Mouse (Mus musculus): ENCODE results near the gene Tnks2. TPM values are rescaled to one million over a fixed set of nuclear protein-coding genes. Genes with fewer than 3 reads are reported as not detected.
"Not testable (repeated sequence)": the region's sequence is repeated elsewhere in the genome, so short reads cannot be mapped to it uniquely, and the experiment has no call there.

The Tnks2 gene
- polyA plus RNA-seq, 1 experiment, result 20.4 TPM

- Histone ChIP-seq H3K4me3 (replicated peaks; ENCODE audit: control insufficient read depth, low read depth, low read length) (peak overlapping the region; percentile 8), H3K4me1 (ENCODE audit: control insufficient read depth, insufficient read depth, low read length) (no peaks in the 10 kb centered on the region; the same call in 1 of the 2 replicates), H3K27ac (ENCODE audit: control insufficient read depth, insufficient read depth, low read depth, low read length, poor library complexity) (no peak overlapping the region)
- 47% methylated on average over 22 of the region's 22 CpGs for WGBS
- TF ChIP-seq POLR2A (IDR thresholded peaks at IDR 0.05; ENCODE audit: borderline replicate concordance, control insufficient read depth, low read depth, low read length) (no peak), CTCF (IDR thresholded peaks at IDR 0.05; ENCODE audit: control insufficient read depth, insufficient read depth, low read length) (no peak)
Observed at GRCm38 (mm10) chr19:36818141-36818885, 15.7 kb upstream of the Tnks2 start.

DNA sequence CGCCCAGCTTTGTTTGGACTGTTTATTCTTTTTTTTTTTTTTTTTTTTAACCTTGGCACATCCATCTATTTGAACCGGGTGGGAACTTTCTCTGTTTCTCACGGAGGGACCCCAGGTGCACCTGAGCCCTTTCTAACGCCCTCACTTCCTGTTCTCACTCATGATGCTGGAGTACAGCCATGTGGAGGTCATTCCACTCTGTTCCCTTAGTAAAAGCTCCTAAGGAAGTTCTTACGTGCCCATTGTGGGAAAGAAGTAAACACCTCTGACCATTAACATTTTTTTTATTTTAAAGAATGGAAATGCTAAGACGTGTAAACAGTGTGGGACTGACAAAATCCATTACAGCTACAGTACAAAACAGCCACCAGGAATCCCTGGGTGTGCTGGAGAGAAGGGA lies 14.8 kb upstream of the Tnks2 start:
- H3K4me1 ChIP-seq (ENCODE audit: control insufficient read depth, insufficient read depth, low read length), result no peaks in the 10 kb centered on the region; the same call in 1 of the 2 replicates
- H3K27ac ChIP-seq (ENCODE audit: control insufficient read depth, insufficient read depth, low read depth, low read length, poor library complexity), result no peak overlapping the region
- H3K4me3 ChIP-seq (replicated peaks; ENCODE audit: control insufficient read depth, low read depth, low read length), result no peak overlapping the region
- WGBS, result 56% methylated on average over 6 of the region's 6 CpGs
- TF ChIP-seq CTCF (IDR thresholded peaks at IDR 0.05; ENCODE audit: control insufficient read depth, insufficient read depth, low read length) (no peak), POLR2A (IDR thresholded peaks at IDR 0.05; ENCODE audit: borderline replicate concordance, control insufficient read depth, low read depth, low read length) (no peak)

GRCm38 (mm10) chr19:36820469-36820868 lies 13.6 kb upstream of the Tnks2 start:
- H3K4me3 ChIP-seq (replicated peaks; ENCODE audit: control insufficient read depth, low read depth, low read length), result no peak overlapping the region
- no peaks in the 10 kb centered on the region; the same call in 1 of the 2 replicates for H3K4me1 ChIP-seq (ENCODE audit: control insufficient read depth, insufficient read depth, low read length)
- H3K27ac ChIP-seq (ENCODE audit: control insufficient read depth, insufficient read depth, low read depth, low read length, poor library complexity), result no peak overlapping the region
- no peak for TF ChIP-seq POLR2A (IDR thresholded peaks at IDR 0.05; ENCODE audit: borderline replicate concordance, control insufficient read depth, low read depth, low read length)
- no peak for TF ChIP-seq CTCF (IDR thresholded peaks at IDR 0.05; ENCODE audit: control insufficient read depth, insufficient read depth, low read length)
- 89% methylated on average over 4 of the region's 4 CpGs for WGBS

DNA sequence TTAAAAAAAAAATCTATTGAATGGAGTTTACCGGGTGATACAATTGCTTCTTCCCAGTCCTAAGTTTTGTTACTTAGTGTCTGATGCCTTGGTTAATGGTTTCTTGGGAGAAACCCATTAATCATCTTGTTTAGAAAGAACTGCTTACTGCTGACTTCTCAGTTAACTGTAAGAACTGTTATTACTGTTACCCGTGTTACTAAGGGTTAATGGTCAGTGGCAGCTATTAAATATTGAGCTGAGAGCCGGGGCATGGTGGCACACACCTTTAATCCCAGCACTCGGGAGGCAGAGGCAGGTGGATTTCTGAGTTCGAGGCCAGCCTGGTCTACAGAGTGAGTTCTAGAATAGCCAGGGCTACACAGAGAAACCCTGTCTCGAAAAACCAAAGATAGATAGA lies 12.7 kb upstream of the Tnks2 start:
- H3K4me3 ChIP-seq (replicated peaks; ENCODE audit: control insufficient read depth, low read depth, low read length); H3K4me1 ChIP-seq (ENCODE audit: control insufficient read depth, insufficient read depth, low read length); H3K27ac ChIP-seq (ENCODE audit: control insufficient read depth, insufficient read depth, low read depth, low read length, poor library complexity): not testable (repeated sequence)
- WGBS, result 73% methylated on average over 6 of the region's 6 CpGs

DNA sequence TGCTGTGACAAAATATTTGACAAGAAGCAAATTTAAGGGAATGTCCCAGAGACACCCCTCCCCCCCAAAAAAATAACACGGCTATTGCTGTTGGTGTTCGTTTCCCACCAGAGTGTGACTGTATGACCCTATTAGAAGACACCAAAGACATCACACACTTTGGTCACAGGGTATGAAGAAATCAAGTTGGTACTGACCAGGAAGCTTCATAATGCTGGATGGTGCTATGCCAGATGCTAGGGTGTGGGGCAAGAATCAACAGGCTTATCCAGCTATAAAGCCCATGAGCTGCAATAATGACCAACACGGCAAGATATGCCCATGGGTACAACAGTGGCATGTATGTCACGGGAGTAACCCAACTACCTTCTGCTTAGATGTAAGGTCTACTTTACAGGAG lies 11.3 kb upstream of the Tnks2 start:
- Histone ChIP-seq H3K4me3 (replicated peaks; ENCODE audit: control insufficient read depth, low read depth, low read length) (no peak overlapping the region), H3K27ac (ENCODE audit: control insufficient read depth, insufficient read depth, low read depth, low read length, poor library complexity) (no peak overlapping the region), H3K4me1 (ENCODE audit: control insufficient read depth, insufficient read depth, low read length) (no peaks in the 10 kb centered on the region)
- TF ChIP-seq CTCF (IDR thresholded peaks at IDR 0.05; ENCODE audit: control insufficient read depth, insufficient read depth, low read length), result no peak
- TF ChIP-seq POLR2A (IDR thresholded peaks at IDR 0.05; ENCODE audit: borderline replicate concordance, control insufficient read depth, low read depth, low read length), result no peak
- 90% methylated on average over 4 of the region's 4 CpGs for WGBS

- TF ChIP-seq CTCF (IDR thresholded peaks at IDR 0.05; ENCODE audit: control insufficient read depth, insufficient read depth, low read length) (no peak), POLR2A (IDR thresholded peaks at IDR 0.05; ENCODE audit: borderline replicate concordance, control insufficient read depth, low read depth, low read length) (no peak)
- no peak overlapping the region for H3K27ac ChIP-seq (ENCODE audit: control insufficient read depth, insufficient read depth, low read depth, low read length, poor library complexity)
- WGBS, result 88% methylated on average over 5 of the region's 5 CpGs
- H3K4me1 ChIP-seq (ENCODE audit: control insufficient read depth, insufficient read depth, low read length), result no peaks in the 10 kb centered on the region
- no peak overlapping the region for H3K4me3 ChIP-seq (replicated peaks; ENCODE audit: control insufficient read depth, low read depth, low read length)
Observed at GRCm38 (mm10) chr19:36827650-36828049, 6.4 kb upstream of the Tnks2 start.

- Histone ChIP-seq H3K4me3 (replicated peaks; ENCODE audit: control insufficient read depth, low read depth, low read length) (no peak overlapping the region), H3K4me1 (ENCODE audit: control insufficient read depth, insufficient read depth, low read length) (no peaks in the 10 kb centered on the region; the same call in 1 of the 2 replicates), H3K27ac (ENCODE audit: control insufficient read depth, insufficient read depth, low read depth, low read length, poor library complexity) (no peak overlapping the region)
- TF ChIP-seq CTCF (IDR thresholded peaks at IDR 0.05; ENCODE audit: control insufficient read depth, insufficient read depth, low read length) (no peak), POLR2A (IDR thresholded peaks at IDR 0.05; ENCODE audit: borderline replicate concordance, control insufficient read depth, low read depth, low read length) (no peak)
- 69% methylated on average over 8 of the region's 8 CpGs for whole genome bisulfite sequencing
Observed at GRCm38 (mm10) chr19:36828322-36828721, 5.7 kb upstream of the Tnks2 start.

DNA sequence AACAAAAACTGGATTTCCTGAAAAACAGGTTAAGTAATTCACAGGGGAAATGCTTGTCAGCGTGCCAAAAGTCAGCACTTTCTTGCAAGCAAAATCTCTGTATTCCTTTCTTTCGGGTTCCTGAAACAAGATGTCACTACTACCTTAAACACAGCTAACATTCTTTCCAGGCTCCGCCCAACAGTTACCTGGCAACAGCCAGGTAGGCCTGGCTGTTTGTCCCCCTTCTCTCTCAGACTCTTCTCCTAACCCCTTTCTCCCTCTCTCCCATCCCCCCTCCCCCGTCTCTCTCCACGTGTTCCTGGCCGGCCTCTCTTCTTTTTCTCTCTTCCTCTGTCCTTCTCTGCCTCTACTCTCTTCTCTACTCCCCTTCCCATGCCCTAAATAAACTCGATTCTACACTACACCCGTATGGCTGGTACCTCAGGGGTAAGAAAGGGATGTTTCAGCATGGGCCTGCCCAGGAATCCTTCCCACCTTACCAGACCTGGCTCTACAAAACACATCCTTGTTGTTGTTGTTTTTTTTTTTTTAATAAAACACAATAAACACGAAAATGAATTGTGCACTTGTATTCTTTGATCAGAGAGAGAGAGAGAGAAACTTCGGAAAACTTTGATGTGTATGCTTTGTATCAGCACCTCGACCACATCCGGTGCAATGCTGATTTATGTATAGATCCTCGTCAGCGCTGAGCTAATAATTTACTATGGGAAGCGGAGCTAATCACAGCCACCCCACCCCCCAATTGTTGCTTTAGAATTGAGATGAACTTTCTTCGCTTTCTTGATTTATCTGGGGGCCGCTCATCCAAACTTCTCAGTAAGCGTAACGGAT lies 863 bp upstream of the Tnks2 start:
- peak overlapping the region; percentile 99; the same call in 1 of the 2 replicates for H3K27ac ChIP-seq (ENCODE audit: control insufficient read depth, insufficient read depth, low read depth, low read length, poor library complexity)
- TF ChIP-seq CTCF (IDR thresholded peaks at IDR 0.05; ENCODE audit: control insufficient read depth, insufficient read depth, low read length), result no peak
- no peak for TF ChIP-seq POLR2A (IDR thresholded peaks at IDR 0.05; ENCODE audit: borderline replicate concordance, control insufficient read depth, low read depth, low read length)
- H3K4me3 ChIP-seq (replicated peaks; ENCODE audit: control insufficient read depth, low read depth, low read length), result peak overlapping the region; percentile 15
- 8% methylated on average over 19 of the region's 19 CpGs for WGBS
- no peaks in the 10 kb centered on the region; the same call in 1 of the 2 replicates for H3K4me1 ChIP-seq (ENCODE audit: control insufficient read depth, insufficient read depth, low read length)

All from bone marrow, adult 2 months (tissue).